Mouse (Mus musculus): ENCODE results near the gene Bax.

Gene Bax

DNA sequence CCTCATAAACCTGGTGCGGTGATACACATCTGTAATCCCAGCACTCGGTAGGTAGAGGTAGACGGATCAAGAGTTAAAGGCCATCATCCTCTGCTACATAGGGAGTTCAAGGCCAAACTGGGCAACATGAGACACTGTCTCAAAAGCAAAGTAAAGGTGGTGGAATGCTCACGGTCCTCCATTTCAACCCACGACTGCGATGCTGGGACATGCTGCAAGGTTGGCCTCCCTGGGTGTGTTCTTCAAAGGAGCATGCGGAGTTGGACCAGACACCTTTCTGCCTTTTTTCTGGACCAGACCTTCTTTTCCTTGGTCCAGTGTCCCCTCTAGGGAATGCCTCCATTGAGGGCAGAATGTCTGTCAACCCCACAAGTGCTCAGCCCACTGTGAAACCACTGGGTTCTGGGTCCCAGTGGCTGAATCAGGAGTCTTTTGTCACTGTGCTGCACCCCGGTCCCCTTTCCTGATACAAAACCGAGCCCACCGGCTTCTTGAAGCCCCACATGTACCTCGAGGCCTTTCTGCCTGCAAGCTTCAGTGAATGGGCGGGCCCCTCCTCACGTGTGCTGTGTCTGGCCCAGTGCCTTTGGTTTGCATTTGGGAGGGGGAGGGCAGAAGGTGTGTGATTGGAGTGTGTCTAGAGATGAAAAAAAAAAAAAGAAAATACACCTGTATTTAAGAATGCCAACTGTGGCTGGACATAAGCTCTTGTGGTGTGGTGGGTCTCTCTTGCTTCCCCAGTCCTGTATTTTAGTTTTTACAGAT is 10.6 kb downstream of the Bax start:
- DNase-seq, result no peak

DNA sequence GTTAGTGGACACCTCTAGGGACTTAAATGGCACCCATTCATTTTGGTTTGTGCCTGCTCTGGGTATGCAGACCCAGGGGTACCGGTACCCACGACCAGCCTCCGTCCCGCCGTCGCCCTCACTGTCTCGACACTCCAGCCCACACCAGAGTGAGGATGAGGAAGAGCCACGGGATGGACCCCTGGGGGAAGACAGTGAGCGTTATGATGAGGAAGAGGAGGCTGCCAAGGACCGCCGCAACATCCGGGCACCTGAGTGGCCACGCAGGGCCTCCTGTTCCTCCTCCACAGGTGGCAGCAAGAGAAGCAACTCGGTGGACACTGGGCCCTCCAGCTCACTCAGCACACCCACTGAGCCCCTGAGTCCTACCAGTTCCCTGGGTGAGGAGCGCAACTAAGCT is 11.7 kb downstream of the Bax start:
- no peak for DNase-seq

DNA sequence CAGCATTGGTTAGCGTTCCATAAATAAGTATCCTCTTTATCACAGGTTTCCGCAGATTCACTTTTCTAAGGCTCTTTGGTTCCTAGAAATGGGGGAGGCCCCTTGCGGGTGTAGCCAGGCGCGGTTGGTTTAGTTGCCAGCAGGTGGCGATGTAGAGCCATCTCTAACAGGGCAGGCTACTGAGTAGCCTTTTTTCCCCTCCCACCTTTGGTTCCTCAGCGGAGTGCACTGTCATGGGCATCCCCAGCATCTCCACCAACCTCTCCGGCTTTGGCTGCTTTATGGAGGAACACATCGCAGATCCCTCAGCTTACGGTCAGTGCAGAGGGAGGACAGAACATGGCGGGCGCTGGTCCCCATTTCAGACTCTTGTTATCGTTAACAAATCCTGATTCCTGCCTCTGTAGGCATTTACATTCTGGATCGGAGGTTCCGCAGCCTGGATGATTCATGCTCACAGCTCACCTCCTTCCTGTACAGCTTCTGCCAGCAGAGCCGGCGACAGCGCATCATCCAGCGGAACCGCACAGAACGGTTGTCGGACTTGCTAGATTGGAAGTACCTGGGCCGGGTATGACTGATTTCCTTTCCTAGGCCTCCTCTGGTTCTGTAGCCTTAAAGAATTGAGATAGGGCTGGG is 15.2 kb downstream of the Bax start:
- DNase-seq, result peak; percentile 86

DNA sequence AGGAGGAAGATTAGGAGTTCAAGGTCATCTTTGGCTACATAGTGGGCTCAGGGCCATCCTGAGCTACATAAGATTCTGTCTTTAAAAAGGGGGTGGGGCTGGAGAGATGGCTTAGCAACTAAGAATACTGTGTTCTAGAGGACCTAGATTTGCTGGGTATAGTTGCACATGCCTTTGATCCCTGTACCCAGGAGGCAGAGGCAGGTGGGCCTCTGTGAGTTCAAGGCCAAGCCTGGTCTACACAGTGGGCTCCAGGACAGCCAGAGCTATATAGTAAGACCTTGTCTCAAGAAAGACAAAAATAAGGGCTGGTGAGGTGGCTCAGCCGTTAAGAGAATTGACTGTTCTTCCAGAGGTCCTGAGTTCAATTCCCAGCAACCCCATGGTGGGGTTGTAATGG is 16.7 kb downstream of the Bax start:
- no peak for DNase-seq

DNA sequence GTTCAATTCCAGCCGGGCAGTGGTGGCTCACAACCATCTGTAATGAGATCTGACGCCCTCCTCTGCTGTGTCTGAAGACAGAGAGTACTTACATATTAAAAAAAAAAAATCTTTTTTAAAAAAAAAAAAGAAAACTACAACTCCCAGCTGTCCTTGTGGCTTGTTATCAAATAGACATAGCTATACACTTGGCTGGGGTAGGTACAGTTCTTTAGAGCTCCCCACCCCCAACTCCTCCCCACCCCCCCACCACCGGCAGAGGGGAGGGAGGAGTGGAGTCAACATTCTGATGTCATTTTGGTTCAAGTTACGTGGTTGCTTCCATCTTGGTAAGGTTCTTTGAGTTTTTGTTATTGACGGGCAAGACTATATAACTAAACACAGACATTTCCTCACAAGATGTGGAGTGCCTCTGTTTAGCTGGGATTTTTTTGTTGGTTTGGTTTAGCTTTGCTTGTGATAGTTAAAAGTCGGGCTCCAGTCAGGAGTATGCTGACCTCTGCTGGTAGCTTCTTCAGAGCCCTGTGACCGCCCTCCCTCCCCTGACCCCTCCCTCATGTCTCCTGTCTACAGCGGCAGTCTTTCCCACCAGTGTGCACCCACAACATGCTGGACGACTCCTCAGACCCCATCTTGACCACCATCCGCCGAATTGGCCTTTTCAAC is 19.2 kb downstream of the Bax start:
- DNase-seq, result no peak

DNA sequence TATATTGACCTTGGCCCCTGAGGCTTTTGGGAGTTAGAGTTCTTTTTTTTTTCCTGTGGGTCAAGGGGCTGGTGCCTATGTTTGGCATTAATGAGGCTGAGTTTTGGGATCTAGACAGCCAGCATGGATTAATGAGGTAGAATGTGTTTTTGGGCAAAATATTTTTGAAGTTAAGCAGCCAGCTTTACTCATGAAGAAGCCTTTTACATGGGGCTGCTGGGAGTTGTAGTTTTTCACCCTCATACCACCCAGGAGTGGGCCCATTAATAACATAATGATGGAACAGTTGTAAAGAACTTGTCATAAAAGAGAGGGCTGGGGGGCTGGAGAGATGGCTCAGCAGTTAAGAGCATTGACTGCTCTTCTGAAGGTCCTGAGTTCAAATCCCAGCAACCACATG is 20.1 kb downstream of the Bax start:
- DNase-seq, result no peak

DNA sequence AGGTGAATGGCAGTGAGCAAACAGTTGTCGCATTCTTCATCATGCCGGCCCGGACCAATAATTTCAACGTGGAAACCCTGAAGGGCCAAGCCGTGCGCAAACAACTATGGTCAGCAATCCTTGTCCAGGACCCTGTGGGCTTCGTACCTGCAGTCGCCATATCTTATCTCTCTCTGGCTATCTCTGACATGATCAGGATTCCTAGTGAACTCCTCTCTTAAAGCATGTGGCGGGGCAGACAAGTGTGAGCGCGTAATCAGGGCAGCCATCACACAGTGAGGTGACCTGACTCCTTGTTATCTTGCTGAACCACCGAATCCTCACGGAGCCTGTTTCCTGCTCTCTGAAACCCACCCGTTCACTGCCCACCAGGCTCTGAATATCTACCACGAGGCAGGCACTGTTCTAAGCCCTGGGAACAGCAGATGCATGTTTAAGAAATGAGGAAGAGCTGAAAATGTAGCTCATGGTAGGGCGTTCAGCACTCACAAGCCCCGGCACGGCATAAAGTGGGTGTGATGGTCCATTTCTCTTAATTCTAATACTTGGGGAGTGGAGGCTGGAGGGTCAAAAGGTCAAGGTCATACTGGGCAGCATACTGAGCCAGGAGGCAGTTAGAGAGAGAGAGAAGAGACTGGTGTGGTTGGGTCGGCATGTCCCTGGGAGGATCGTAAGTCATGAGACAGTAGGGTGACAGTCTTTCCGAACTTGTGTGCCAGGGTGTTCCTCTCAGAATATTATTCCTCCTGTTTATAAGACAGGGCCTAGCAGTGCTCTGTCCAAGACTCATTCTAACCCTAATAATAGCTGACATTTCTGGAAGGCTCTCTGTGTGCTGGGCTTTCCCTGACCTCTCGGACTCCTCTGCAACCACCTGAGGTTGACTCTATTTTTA is 22.9 kb downstream of the Bax start:
- no peak for DNase-seq

DNA sequence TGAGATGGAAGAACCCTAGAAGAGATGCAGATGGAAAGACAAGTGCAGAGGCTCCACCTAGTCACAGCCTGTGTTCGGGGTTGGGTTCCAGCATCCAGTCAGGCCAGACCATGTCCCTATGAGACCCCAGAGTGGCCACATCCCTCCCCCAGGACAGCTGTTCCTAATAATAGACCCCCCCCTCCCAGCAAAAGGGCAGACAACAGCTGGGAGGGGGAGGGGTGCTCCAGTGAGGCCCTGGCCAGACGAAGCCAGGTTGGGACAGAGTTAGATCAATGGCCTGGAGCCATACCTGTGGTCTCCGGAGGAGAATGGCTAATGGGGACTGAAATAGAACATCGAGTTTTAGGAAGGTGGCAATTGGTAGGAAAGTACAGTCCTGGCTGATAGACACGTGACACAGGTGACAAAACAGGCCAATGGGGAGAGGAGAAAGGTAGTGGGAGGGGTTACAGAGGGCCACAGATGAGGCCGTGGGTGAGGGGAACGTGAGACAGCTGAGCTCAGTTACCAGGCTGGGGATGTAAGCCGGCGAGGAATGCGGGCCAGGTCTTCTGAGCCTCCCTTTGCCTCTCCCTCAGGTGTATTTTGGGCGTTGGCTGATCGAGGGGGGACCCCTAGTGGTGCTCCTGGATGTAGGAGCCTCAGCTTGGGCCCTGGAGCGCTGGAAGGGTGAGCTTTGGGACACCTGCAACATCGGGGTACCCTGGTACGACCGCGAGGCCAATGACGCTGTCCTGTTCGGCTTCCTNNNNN is 29.0 kb downstream of the Bax start, which contains the start of gene Ruvbl2:
Gene Ruvbl2, minus strand, starts transcription at position 576 of the 756 bp plus-strand sequence.
- DNase-seq, result peak; percentile 51

DNA sequence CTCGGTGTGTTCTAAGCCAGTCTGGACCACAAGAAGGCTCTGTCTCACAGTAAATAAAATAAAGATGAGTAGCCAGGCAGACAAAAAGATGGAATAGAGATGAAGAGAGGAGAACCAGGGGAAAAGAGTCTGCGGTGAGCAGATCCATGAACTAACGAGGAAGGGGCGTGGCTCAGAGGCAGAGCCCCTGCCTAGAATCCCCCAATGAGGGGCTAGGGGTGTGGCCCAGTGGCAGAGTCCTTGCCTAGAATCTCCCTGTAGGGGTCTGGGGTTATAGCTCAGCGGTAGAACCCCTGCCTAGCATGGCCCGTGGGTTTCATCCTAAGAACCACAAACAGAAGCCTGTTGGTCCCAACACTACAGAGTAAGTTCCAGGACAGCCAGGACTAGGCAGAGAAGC is 29.7 kb downstream of the Bax start:
- no peak for DNase-seq

DNA sequence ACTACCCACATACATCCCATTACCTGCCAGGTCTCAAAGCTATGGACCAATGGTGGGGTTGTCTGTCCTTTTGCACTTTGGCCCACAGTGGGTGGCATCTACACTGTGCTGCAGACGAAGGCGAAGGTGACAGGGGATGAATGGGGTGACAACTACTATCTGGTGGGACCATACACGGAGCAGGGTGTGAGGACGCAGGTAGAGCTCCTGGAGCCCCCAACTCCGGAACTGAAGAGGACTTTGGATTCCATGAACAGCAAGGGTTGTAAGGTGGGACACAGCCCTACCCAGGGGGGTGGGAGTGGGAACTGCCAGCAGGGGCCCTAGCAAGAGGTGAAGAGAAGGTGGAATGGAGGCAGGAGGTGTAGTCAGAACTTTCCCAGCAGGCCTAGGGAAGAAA is 30.3 kb downstream of the Bax start:
- no peak for DNase-seq

DNA sequence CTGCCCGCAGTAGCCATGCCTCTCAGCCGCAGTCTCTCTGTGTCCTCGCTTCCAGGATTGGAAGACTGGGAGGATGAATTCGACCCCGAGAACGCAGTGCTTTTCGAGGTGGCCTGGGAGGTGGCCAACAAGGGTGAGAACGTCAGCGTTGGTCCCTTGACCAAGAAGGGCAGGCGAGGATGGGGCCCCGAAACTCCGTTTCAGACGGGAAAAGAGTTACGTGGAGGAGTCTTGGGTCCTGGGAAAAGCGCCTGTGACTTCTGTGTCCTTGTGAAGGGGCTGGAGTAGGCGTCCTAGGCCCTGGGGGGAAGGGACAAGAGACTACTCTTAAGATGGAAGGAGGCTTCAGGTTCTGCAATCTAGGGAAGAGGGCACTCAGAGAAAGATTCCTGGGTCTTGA is 31.7 kb downstream of the Bax start:
- DNase-seq, result peak; percentile 53

DNA sequence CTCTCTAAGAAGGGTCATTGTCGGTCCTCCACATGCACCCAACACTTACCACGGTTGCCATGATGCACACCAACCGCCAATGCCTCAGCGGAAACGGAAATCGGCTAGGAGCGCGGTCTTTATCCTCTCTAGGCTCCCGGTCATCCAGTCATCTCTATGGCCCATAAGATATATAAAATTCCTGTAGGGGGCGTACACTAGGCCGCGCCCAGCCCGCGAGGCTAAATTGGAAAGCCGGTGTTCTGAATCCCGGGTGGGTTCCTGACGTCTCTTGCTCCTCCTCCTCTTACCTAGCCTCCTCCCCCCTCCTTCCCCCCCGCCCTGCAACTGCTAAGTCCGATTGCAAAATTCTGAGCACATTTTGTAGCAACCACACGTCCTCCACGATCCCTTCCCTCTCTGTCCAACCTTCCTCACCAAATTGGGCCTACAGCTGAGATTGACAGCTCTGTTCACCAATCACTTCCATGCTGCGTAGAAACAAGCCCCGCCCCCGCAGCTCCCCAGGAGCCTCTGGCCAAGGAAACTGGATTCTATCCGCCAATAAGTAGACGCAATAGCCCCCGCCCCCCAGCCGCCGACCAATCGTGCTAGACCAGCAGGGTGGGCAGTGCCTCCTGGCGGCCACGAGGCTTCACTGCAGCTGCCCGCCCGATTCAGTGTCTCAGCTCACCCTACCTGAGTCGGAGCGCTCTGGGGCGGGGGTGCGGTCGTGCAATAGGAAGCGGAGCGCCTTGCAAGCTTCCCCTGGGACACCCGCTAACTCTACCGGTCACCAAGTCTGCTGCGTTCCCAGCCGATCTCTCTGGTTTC is 32.3 kb downstream of the Bax start, which contains the start of gene Gys1:
Gene Gys1, plus strand, starts transcription at position 642 of the 813 bp plus-strand sequence.
- peak; percentile 100 for DNase-seq

DNA sequence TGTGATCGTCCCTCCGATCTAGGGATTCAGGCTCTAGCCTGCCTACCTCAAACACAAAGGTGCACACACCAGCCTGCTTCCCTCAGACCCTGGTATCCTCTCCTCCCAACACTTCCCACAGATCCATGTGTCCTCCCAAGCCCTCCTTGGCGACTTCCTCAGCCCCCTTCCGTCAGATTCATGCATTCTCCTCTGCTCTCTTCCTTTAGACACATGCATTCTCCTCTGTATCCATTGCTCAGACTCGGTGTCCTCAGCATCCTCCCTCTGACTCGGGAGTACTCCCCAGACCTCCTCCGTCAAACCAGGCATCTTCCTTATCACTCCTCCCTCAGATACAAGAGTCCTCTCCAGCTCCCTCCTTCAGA is 32.9 kb downstream of the Bax start:
- DNase-seq, result no peak

DNA sequence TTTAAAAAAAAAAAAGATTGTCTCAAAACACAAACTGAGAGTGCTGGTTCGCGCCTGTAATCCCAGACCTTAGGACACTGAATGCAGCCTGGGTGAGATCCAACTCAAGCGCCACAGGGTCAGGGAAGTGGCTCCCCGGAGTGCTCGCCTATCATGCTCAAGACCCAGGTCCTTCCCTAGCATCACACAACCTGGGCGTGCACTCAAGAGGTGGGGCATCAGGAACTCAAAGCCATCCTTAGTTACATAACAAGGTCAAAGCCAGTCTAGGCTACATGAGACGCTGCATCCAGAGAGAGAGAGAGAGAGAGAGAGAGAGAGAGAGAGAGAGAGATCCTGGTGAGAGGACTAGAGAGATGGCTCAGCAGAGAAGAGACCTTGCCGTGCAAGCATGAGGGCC is 40.1 kb downstream of the Bax start:
- DNase-seq, result no peak

DNA sequence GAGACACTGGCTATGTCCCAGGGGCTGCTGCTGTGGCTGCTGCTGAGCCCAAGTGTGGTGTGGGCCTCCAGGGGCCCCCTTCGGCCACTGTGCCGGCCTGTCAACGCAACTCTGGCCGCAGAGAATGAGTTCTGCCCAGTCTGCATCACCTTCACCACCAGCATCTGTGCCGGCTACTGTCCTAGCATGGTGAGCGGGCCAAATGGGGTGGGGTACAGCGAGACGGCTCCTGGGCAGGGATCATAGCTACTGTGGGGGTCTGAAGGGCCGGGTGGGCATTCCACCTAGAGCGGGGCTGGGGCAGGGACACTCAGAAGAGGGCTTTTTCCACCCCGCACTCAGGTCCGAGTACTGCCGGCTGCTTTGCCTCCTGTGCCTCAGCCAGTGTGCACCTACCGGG is 45.5 kb downstream of the Bax start:
- no peak for DNase-seq

DNA sequence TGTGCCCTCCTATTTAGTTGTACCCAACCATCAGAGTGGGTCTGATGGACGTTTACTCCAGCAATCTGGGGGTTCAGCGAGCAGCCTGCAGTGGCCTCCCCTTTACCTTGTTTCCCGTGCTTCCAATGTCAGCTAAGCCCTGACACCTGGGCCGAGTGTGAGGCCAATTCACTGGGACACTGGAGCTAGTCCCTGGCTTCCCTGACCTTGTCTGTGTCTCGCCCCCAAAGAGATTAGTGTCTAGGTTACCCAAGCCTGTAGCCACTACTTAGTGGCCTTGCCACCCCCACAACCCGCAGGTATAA is 46.1 kb downstream of the Bax start, which contains the start of gene Lhb:
Gene Lhb, plus strand, starts transcription at position 206 of the 305 bp plus-strand sequence.
- DNase-seq, result no peak

DNA sequence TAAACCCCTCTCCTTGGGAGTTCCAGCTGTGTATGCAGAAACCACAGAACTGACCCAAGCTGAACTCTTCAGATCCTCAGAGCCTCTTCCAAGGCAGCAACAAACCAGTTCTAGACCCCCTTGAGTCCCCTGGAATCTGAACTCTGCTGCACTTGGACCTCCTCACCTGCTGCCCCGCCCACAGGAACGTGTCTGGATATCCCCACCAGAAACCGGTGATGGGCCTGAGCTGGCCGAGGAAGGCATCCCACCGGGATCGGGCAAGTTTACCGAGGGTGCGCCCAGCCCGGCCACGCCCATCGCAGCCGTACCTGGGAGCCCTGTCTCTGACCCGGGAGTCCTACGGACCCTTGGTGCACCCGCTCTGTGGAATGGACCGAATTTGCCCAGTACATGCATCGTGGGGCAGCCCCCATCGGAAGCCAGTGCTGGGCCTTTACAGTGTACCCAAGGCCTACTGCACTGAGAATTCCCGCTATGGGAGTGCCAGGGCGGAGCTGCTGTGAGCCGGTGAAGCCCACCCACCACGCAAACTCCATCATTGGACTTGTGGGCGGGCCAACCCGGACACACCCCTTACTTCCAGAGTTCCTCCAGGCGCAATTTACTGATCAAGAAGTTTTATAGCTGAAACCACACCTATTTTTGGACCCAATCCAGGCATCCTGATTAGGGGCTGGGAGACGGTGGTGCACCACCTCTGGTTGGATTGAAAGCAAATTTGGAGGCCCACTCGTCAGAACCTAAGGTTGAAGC is 46.7 kb downstream of the Bax start:
- DNase-seq, result no peak

DNA sequence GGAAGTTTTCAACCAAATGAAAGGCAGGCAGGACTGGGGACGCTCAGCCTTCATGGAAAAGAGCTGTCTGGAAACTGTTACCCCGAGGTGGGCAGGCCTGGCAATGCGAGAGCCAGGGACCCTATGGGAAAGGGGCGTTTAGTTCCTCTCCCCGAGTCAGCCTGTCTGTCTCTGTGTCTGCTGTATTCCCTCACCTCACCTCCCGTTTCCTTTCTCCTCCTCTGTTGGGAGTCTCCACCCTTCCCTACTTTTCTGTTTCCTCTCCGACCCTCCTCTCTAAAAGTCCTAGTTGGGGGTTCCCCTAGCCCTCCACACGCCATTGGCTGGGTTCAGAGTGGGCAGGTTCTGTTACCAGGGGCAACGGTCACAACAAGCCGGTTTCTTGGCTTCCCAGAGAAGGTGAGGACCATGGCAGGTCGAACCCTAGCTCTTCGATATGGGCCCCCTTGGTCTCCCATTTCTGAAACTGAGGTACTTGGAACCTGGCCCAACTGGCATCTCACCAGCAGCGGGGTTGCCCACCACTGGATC is 48.7 kb downstream of the Bax start:
- DNase-seq, result no peak

DNA sequence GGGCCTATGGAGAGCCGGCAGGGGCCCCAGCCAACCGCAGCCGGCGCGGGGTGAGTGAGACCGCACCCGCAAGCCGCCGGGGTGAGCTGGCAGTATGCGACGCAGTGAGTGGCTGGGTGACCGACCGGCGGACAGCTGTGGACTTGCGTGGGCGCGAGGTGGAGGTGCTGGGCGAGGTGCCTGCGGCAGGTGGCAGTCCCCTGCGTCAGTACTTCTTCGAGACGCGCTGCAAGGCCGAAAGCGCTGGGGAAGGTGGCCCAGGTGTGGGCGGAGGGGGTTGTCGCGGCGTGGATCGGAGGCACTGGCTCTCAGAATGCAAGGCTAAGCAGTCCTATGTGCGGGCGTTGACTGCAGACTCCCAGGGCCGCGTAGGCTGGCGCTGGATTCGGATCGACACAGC is 51.1 kb downstream of the Bax start:
- DNase-seq, result no peak

DNA sequence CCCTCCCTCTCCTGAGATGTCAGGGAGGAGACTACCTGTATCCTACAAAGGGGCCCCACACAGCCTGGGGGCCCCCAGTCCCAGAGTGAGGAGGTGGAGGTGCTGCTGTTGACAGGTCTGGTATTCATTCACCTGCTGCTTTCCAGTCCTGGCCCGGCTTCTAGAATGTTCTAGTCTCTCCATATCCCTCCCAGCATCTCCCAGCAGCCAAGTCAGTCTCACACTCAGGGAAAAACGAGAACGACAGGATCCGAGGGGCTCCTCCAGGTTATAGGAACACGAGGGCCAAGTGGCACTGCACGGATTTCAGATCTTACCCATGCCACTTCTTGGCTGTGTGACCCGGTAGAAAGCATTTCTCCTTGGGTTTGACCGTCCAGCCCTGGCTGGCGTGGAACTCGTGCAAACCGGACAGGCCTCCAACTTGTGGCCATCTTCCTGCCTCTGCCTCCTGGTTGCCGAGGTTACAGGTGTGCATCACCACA is 51.9 kb downstream of the Bax start:
- no peak for DNase-seq

All from kidney, adult 9 months (tissue).